Mouse (Mus musculus) stomach, embryonic 15.5 days (tissue): ENCODE measurements around the gene Exoc6b. TPM values are rescaled to one million over a fixed set of nuclear protein-coding genes. Genes with fewer than 3 reads are reported as not detected.

Source experiments
- ATAC-seq: fragments of 200-750 bp; cut with Nextera tagmentation; 2 replicates; pipeline ENCODE4 v1.8.0; 2017; ENCODE audit warnings: low read depth, moderate number of reproducible peaks, moderate TSS enrichment; ENCODE audit not compliant: insufficient read depth, low FRiP score
- H3K27ac ChIP-seq: fragments of 300-500 bp; sonication (generic); 2 replicates; pipeline ENCODE4 v1.5.1; 2015; ENCODE audit warnings: mild to moderate bottlenecking, inconsistent platforms
- H3K27me3 ChIP-seq: fragments of 300-500 bp; sonication (generic); replicated peaks from 2 replicates; pipeline ENCODE4 v1.6.1; 2015; ENCODE audit warnings: inconsistent platforms
- H3K36me3 ChIP-seq: fragments of 300-500 bp; sonication (generic); 2 replicates; pipeline ENCODE4 v1.6.1; 2015; ENCODE audit warnings: inconsistent platforms
- H3K4me1 ChIP-seq: fragments of 300-500 bp; sonication (generic); 2 replicates; pipeline ENCODE4 v1.6.1; 2015; ENCODE audit warnings: inconsistent platforms
- H3K4me2 ChIP-seq: fragments of 300-500 bp; sonication (generic); 2 replicates; pipeline ENCODE4 v1.6.1; 2015; ENCODE audit warnings: mild to moderate bottlenecking, inconsistent platforms
- H3K4me3 ChIP-seq: fragments of 300-500 bp; sonication (generic); replicated peaks from 2 replicates; pipeline ENCODE4 v1.5.1; 2015; ENCODE audit warnings: inconsistent platforms
- H3K9ac ChIP-seq: fragments of 300-500 bp; sonication (generic); 2 replicates; pipeline ENCODE4 v1.6.1; 2015; ENCODE audit warnings: inconsistent platforms
- H3K9me3 ChIP-seq: fragments of 300-500 bp; sonication (generic); 2 replicates; pipeline ENCODE4 v1.6.1; 2016; ENCODE audit warnings: inconsistent platforms
- WGBS: fragments of 180-500 bp; shearing (Covaris S2); methylation state at CpG from one replicate; pipeline ENCODE4 v1.1.7; 2015; 5-methylcytosine and 5-hydroxymethylcytosine counted together
- polyA plus RNA-seq: library from polyadenylated mRNA; unstranded; fragments of >200 nt; fragmentation: Nextera tagmentation; extraction: Ambion mirVana; gene quantifications from 2 replicates; pipeline ENCODE4 v1.2.1, GENCODE M21; 2015

The Exoc6b gene
- polyA plus RNA-seq, 1 experiment from 2014 or later: 27.8 TPM

GRCm38 (mm10) chr6:84573905-84574660, 495.2 kb downstream of the Exoc6b start:
- Histone ChIP-seq H3K4me2 (0 out of 2 replicates have a peak overlapping the region, but pooled peaks have one; percentile 2), H3K9me3 (no peaks in the 10 kb centered on the region), H3K36me3 (no peaks in the 10 kb centered on the region), H3K4me3 (no peak overlapping the region), H3K4me1 (peaks cover 10% of the 10 kb centered on the region), H3K27ac (no peak overlapping the region), H3K9ac (no peak overlapping the region), H3K27me3 (no peaks in the 10 kb centered on the region; the same call in none of the 2 replicates)
- 41% methylated on average over 25 of the region's 25 CpGs for WGBS
- ATAC-seq: no peak

DNA sequence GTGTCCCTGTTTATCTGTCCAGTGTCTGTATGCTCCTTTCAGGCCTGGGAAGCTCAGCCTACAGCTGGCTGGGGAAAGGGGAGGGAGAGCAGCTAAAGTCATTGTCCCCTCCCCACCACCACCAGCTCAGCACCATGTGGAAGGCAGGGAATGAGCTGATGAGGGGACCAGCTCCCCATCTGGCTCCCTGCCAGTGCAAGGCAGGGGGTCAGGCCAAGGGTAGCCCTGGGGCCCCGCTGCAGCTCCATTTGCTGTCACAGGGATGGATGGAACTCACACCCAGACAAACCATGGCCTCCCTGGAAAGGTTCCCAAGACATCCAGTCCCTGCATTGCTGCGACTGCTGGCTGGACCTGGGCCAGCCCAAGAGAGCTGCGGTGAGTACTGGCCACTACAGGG, 499.3 kb downstream of the Exoc6b start:
- no peaks in the 10 kb centered on the region; the same call in 1 of the 2 replicates for H3K27me3 ChIP-seq
- H3K4me3 ChIP-seq: no peak overlapping the region
- no peaks in the 10 kb centered on the region for H3K9me3 ChIP-seq
- WGBS: 31% methylated on average over 3 of the region's 3 CpGs
- H3K27ac ChIP-seq: no peak overlapping the region
- H3K9ac ChIP-seq: no peak overlapping the region
- no peaks in the 10 kb centered on the region for H3K36me3 ChIP-seq
- peaks cover 10% of the 10 kb centered on the region for H3K4me1 ChIP-seq
- no peak for ATAC-seq
- H3K4me2 ChIP-seq: no peak overlapping the region

DNA sequence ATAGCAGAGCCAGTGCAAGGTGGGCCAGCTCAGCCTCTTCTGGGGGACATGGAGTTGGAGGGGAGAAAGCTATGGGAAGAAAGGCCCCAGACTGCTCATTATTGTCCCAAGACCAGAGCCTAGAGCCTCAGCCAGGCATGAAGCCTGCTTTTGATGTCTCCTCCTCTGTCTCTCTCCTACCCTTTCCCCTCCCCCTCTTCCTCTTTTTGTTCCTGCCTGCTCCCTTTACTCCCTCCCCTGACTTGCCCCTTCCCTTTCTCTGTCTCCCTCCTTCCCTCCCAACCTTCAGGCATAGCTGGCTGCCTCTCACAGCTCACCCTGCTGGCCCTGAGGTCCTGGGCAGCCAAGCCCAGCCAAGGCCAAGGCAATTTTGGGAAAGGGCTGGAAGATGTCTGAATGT, 499.7 kb downstream of the Exoc6b start:
- H3K36me3 ChIP-seq: no peaks in the 10 kb centered on the region
- H3K4me3 ChIP-seq: no peak overlapping the region
- no peak overlapping the region for H3K4me2 ChIP-seq
- H3K27me3 ChIP-seq: no peaks in the 10 kb centered on the region
- no peak for ATAC-seq
- no peaks in the 10 kb centered on the region for H3K9me3 ChIP-seq
- H3K27ac ChIP-seq: no peak overlapping the region
- peaks cover 10% of the 10 kb centered on the region for H3K4me1 ChIP-seq
- no peak overlapping the region for H3K9ac ChIP-seq

DNA sequence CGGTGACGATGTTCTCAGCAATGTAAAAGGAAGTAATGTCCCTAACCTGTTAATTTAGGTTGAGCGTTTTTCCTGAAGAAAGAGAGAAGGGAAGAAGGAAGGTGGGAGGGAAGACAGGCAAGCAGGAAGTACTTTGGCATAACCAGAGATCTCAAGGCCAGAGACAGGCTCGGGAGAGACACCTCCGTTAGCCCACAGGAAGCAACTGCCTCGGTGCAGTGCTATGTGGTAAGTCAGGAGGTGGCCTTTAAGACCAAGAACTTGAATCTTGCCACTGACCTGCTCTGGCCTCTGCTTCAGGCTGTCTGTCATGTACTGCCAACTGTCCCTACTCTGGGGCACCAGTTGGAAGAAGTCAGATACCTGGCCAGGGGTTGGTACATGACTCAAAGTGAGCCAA, 500.4 kb downstream of the Exoc6b start:
- Histone ChIP-seq H3K4me2 (no peak overlapping the region), H3K27ac (no peak overlapping the region), H3K4me3 (no peak overlapping the region), H3K4me1 (peaks cover 10% of the 10 kb centered on the region), H3K27me3 (no peaks in the 10 kb centered on the region), H3K9ac (no peak overlapping the region), H3K9me3 (no peaks in the 10 kb centered on the region), H3K36me3 (no peaks in the 10 kb centered on the region)
- WGBS: 68% methylated on average over 6 of the region's 6 CpGs
- no peak for ATAC-seq

Other genes starting within 250 kb of the Exoc6b start
- gene Spr, start 68.3 kb upstream of the Exoc6b start, polyA plus RNA-seq: 60.8 and 65.8 TPM in 2 replicates
- not detected in 2 replicates for gene Emx1, start 117.9 kb upstream of the Exoc6b start, polyA plus RNA-seq